In genomic region chr11:100378446-100378845, GRCm38 (mm10) we compare ENCODE assay signal across 26 mouse cellular contexts. TPM values are rescaled to one million over a fixed set of nuclear protein-coding genes. Genes with fewer than 3 reads are reported as not detected.
"Had no signal": no experiment of that assay in that cellular context is flagged by ENCODE, and none has a peak within 500 bp of the region (broad histone marks: within the 10 kb centered on the region; RNA-seq: fewer than 3 reads in every experiment).

No protein-coding gene starts in this region.

- H3K27ac ChIP-seq: lung, embryonic 15.5 days; macrophage; midbrain, embryonic 10.5 days; midbrain, embryonic 12.5 days; neural tube, embryonic 13.5 days; neural tube, embryonic 15.5 days had no signal

- H3K4me1 ChIP-seq: lung, embryonic 15.5 days; midbrain, embryonic 12.5 days; neural tube, embryonic 13.5 days; neural tube, embryonic 15.5 days had no signal

- H3K27me3 ChIP-seq: lung, embryonic 15.5 days; midbrain, embryonic 12.5 days; neural tube, embryonic 13.5 days; neural tube, embryonic 15.5 days had no signal

- ATAC-seq: liver, postnatal 0 days; lung, postnatal 0 days; midbrain, embryonic 16.5 days had no signal

- DNase-seq: liver, postnatal 0 days; lung, adult 2 months; lung, postnatal 14 days; lung, postnatal 36 days; midbrain, embryonic 14.5 days; retina, postnatal 1 day; right cerebral cortex, adult 18-20 months; right cerebral cortex, postnatal 25 days; right cerebral cortex, postnatal 4 days; spleen, adult 18-20 months; thymus, adult 18-20 months; thymus, postnatal 25 days; thymus, postnatal 4 days had no signal

- H3K4me3 ChIP-seq: lung, embryonic 15.5 days; midbrain, embryonic 10.5 days; midbrain, embryonic 12.5 days; myocyte; neural tube, embryonic 13.5 days; neural tube, embryonic 15.5 days had no signal

RNA-seq across cellular contexts. Expression of gene Hap1, which starts 22.5 kb away (rescaled TPM):
- total RNA-seq: megakaryocyte, adult 5-6 weeks; megakaryocyte-erythroid progenitor cell, adult 5-6 weeks had no signal
- polyA plus RNA-seq: macrophage had no signal

RNA-seq across cellular contexts. Expression of gene P3h4, which starts 36.2 kb away (rescaled TPM):
- total RNA-seq: megakaryocyte, adult 5-6 weeks had no signal

RNA-seq across cellular contexts. Expression of gene Fkbp10, which starts 37.1 kb away (rescaled TPM):
- total RNA-seq: megakaryocyte-erythroid progenitor cell, adult 5-6 weeks had no signal
- polyA plus RNA-seq: macrophage had no signal

RNA-seq across cellular contexts. Expression of gene Gast, which starts 44.2 kb away (rescaled TPM):
- total RNA-seq: megakaryocyte, adult 5-6 weeks; megakaryocyte-erythroid progenitor cell, adult 5-6 weeks had no signal
- polyA plus RNA-seq: liver, postnatal 0 days; lung, adult 2 months; lung, embryonic 15.5 days; lung, postnatal 0 days; macrophage; midbrain, embryonic 10.5 days; myocyte; neural tube, embryonic 11.5 days; neural tube, embryonic 13.5 days; neural tube, embryonic 15.5 days; urinary bladder, adult 2 months had no signal
